Mouse (Mus musculus) C2C12 (cell line): ENCODE results near the gene Nod1.

Source experiments
- CEBPB ChIP-seq: IDR thresholded peaks from one replicate; pipeline ENCODE4 v1.6.1; 2011; ENCODE audit warnings: low read depth, mild to moderate bottlenecking, control low read depth, moderate library complexity
- CTCF ChIP-seq: IDR thresholded peaks from one replicate; pipeline ENCODE4 v1.5.1; 2011; ENCODE audit not compliant: control insufficient read depth, insufficient read depth, insufficient read length

DNA sequence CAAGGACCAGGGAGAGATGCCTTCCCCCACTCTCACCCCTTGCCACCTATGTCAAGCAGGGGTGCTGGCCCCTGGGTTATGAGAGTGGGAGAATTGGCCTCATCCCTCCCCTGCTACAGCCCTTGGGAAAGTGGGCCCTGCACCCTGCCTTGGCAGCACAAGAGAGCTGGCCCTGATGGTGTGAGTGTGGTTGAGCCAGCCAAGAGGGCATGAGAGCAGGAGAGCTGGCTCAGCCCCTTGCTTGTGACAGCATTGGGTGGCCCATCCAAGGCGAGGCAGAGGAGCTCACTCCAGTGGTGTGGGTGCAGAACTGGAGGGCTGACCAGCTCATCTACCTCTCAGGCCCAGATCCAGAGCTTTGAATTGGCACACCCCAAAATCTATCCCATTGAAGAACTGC lies 3.2 kb upstream of the Nod1 start:
- TF ChIP-seq CTCF = no peak
- TF ChIP-seq CEBPB = no peak
